Mouse (Mus musculus) embryonic stem cell, embryonic (primary cell): ENCODE data around the gene Dnpep.

Source experiments
- CTCF ChIA-PET, 4 experiments: fragments of 300-600 bp in 2 of 4; fragments of 350-600 bp in 2 of 4; sonication (Branson Sonifier 250); formaldehyde crosslinking; loops; one replicate each; lab custom pipeline; 2022; ENCODE audit warnings: inconsistent platforms in 2 of 4; lab: Charles Lee
- POLR2A ChIA-PET, 4 experiments: fragments of 300-600 bp in 2 of 4; fragments of 350-600 bp in 2 of 4; sonication (Branson Sonifier 250); formaldehyde crosslinking; loops; one replicate each; lab custom pipeline; 2022; ENCODE audit warnings: antibody characterized with exemption in 4 of 4, inconsistent platforms in 1 of 4; lab: Charles Lee

The Dnpep gene

GRCm38 (mm10) chr1:75304662-75305061 lies 13.1 kb downstream of the Dnpep start:
- ChIA-PET CTCF (interaction anchor here in 2 of 4 experiments (1.4 to 1.5 kb wide), 2 partner anchors 163 kb away, joined by 3 read pairs; no protein-coding TSS in a partner anchor), POLR2A (interaction anchor here in 3 of 4 experiments (0.6 to 5.4 kb wide), 5 partner anchors 12 to 217 kb away, joined by 3 to 42 read pairs (median 16); partner anchors contain the start of gene Dnpep (in 3 of the 3))

- CTCF ChIA-PET = interaction anchor here in 3 of 4 experiments (0.8 to 1.3 kb wide), 6 partner anchors 34 to 173 kb away, joined by 3 to 4 read pairs (median 3); no protein-coding TSS in a partner anchor
- POLR2A ChIA-PET = interaction anchor here in 3 of 4 experiments (0.6 to 1.4 kb wide), 6 partner anchors 9 to 141 kb away, joined by 3 to 4 read pairs (median 3); partner anchors contain the start of genes Dnajb2 (in 1 of the 3) and Gmppa (in 1 of the 3)
These were observed 23.5 kb downstream of the Dnpep start for GRCm38 (mm10) chr1:75294294-75294693.

- ChIA-PET CTCF (interaction anchor here in 2 of 4 experiments (0.6 to 1.6 kb wide), 5 partner anchors 42 to 392 kb away, joined by 3 to 4 read pairs (median 3); no protein-coding TSS in a partner anchor), POLR2A (interaction anchor here in 2 of 4 experiments (0.5 to 1.6 kb wide), 3 partner anchors 16 to 60 kb away, joined by 3 to 5 read pairs (median 4); no protein-coding TSS in a partner anchor)
These were observed 24.5 kb downstream of the Dnpep start for GRCm38 (mm10) chr1:75293331-75293701.

DNA sequence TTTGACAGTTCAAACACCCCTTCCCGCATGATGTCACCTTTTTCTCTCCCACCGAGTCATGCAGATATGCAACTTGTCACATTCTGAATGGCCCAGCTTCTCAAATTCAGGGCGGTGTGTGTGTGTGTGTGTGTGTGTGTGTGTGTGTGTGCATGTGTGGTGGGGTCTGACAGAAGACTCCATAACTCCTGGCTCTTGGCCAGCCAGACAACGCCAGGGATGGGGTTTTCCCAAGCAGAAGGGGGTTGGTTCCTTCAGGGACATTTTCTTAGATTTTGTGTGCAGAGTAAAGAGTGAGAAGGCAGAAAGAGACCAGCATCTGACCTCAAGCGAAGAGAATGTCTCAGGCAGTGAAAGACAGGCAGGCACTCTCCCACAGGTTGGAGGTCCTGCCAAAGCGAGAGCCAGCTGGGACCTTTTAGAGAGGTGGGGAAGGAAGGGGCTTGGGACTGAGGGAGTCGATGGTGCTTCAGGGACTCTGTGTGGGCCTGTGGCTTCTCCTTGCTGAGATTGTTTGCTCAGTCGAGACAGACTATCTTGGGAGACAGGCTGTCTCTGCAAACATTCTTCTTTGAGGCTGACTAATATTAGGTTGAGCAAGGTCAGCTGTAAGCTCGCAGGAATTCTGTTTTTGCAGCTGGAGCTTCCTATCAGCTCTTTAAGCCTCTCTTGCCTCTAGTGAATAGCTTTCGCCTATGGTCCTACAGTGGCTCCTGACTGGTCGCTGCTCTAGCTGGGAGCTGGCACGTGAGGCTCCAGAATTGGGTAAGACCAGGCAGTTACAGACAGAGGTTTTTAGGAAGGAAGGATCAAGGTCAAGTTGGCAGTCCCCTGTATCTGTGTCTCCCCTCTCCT lies 25.1 kb downstream of the Dnpep start:
- ChIA-PET CTCF (interaction anchor here in 2 of 4 experiments (0.6 to 1.6 kb wide), 4 partner anchors 41 to 392 kb away, joined by 3 to 4 read pairs (median 4); no protein-coding TSS in a partner anchor), POLR2A (interaction anchor here in 2 of 4 experiments (0.5 to 1.6 kb wide), 4 partner anchors 16 to 216 kb away, joined by 3 to 5 read pairs (median 4); no protein-coding TSS in a partner anchor)

DNA sequence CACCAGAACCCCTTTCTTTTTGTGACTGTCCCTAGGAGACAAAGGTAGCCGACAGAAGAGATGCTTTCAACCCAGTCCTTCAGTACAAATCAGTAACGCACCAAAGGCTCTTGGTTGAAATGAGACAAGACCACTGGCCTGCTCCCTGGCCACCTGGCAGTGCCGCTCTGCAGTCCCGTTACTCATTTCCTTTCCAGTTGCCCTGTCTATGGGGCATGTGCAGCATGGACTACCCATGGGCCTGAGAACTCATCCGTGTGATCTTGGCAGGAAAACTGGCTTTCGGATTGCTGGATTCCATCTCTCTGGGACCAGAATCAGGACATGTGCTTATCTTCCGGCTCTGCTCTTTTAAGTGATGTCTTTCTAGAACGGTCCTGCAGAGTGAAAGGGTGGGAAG lies 26.5 kb downstream of the Dnpep start:
- ChIA-PET CTCF (no interaction called here), POLR2A (no interaction called here)

DNA sequence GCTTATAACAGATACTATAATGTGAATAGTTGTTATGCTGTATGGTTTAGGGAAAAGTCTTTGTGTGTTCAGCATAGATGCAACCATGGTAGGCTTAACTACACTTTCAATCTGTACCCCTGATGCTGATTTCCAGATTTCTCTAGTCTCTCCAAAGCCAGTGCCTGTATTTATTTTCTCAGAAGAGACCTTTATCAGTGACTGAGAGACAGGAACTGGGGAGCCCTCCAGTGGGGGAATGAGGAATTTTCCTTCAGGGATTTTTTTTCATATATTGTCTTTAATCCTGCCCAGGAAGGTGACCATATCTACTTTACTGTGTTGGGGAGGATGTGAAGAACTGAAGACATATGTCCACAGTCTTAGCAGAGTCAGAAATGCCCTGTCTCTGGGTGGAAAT lies 27.2 kb downstream of the Dnpep start:
- POLR2A ChIA-PET = no interaction called here
- CTCF ChIA-PET = no interaction called here

DNA sequence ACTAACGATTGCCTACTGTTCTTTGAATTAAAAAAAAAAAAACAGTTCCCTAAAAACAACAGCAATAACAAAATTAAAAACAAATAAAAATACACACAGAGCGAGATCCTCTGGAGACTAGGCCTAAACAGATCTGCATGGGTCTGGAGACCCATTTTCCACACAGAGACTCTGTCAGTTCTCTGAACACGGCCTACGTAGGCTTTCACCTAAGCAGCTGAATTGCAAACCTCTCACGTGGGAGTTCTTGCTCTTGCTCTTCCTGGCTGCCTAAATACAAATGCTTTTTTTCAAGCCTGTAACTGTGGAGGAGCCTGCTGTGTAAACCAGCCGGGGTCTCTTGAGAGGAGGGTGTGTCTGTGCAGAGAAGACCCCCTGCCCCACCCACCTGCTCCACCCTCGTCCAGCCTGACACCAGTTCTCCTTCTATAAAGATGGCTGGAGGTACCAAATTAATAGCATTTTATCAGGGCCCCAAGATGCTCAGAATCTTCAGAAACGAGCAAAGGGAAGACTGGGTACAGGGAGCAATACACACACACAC lies 27.8 kb downstream of the Dnpep start:
- ChIA-PET CTCF (interaction anchor here in 2 of 4 experiments (0.6 to 1.3 kb wide), 2 partner anchors 27 to 33 kb away, joined by 3 to 4 read pairs; no protein-coding TSS in a partner anchor), POLR2A (no interaction called here)

DNA sequence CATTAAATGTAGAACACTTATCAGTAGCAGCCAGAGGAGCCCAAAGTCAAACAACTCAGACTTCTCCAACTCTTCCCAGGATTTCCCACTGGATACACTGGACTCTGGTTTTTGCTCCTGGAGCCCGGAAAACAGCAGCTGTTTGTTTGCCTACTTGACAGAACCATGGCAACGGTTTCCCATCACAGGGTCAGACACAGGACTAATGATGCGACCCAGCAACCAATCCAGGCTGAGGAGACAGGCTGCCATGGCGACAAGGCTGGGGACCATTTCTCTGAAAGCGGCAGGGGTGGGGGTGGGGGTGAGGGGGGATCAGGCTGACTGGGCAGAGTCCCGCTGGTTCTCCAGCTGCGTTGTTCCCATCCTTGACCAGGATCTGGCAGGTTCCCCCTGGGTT lies 28.4 kb downstream of the Dnpep start:
- ChIA-PET POLR2A (interaction anchor here in 2 of 4 experiments (0.6 to 1.8 kb wide), 3 partner anchors 20 to 109 kb away, joined by 3 to 5 read pairs (median 4); partner anchors contain the start of gene Abcb6 (in 1 of the 2)), CTCF (interaction anchor here in 3 of 4 experiments (0.6 to 1.7 kb wide), 4 partner anchors 27 to 178 kb away, joined by 3 to 5 read pairs (median 4); no protein-coding TSS in a partner anchor)

- ChIA-PET POLR2A (interaction anchor here in 1 of 4 experiments (1.3 kb wide), 1 partner anchor 21 kb away, joined by 3 read pairs; no protein-coding TSS in a partner anchor), CTCF (no interaction called here)
These were observed 32.9 kb downstream of the Dnpep start for GRCm38 (mm10) chr1:75284911-75285310.

DNA sequence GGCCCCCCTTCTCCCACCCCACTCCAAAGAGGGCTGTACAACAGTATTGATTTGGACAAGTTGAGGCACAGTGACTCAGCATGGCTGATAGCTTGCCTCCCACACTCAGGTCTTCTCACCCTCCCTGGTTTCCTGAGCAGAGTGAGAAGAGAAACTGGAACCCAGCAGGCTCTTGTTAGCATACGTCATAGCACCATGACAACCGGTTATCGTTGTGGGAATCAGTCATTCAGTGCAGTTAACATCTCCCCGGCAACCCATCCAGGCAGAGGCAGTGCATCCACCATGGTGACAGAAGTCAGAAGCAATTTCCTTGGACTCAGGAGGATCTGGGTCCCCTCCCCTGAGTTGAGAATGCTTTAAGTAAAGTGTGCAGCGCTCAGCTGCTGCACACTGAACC lies 34.8 kb downstream of the Dnpep start:
- POLR2A ChIA-PET = no interaction called here
- CTCF ChIA-PET = interaction anchor here in 1 of 4 experiments (1.1 kb wide), 1 partner anchor 194 kb away, joined by 3 read pairs; no protein-coding TSS in a partner anchor

GRCm38 (mm10) chr1:75278228-75278627 lies 39.6 kb downstream of the Dnpep start, which contains the start of gene Resp18:
TSS of gene Resp18 (minus strand) at chr1:75278415.
- ChIA-PET CTCF (interaction anchor here in 1 of 4 experiments (0.8 to 2.7 kb wide), 3 partner anchors 24 to 189 kb away, joined by 3 to 9 read pairs (median 4); no protein-coding TSS in a partner anchor), POLR2A (interaction anchor here in 2 of 4 experiments (0.7 to 1.0 kb wide), 2 partner anchors 9 to 98 kb away, joined by 3 to 5 read pairs; no protein-coding TSS in a partner anchor)

- POLR2A ChIA-PET = interaction anchor here in 3 of 4 experiments (0.6 to 1.0 kb wide), 6 partner anchors 10 to 266 kb away, joined by 3 to 5 read pairs (median 3); no protein-coding TSS in a partner anchor
- CTCF ChIA-PET = interaction anchor here in 2 of 4 experiments (0.6 to 2.7 kb wide), 4 partner anchors 18 to 190 kb away, joined by 3 to 9 read pairs (median 4); no protein-coding TSS in a partner anchor
These were observed 40.3 kb downstream of the Dnpep start for GRCm38 (mm10) chr1:75277195-75278188.

GRCm38 (mm10) chr1:75264091-75264880 lies 53.5 kb downstream of the Dnpep start, which contains the start of gene Ptprn:
TSS of gene Ptprn (minus strand) at chr1:75264502.
- CTCF ChIA-PET = interaction anchor here in 3 of 4 experiments (0.6 to 2.7 kb wide), 14 partner anchors 10 to 379 kb away, joined by 3 to 14 read pairs (median 4); partner anchors contain the start of genes Cryba2 (in 1 of the 3) and Fev (in 1 of the 3)
- POLR2A ChIA-PET = interaction anchor here (0.6 to 2.1 kb wide), 18 partner anchors 10 to 1947 kb away, joined by 3 to 12 read pairs (median 3); partner anchors contain the start of genes Abcb6 (in 1 of the 4), Ankzf1 (in 1 of the 4), Atg9a (in 1 of the 4) and Dnpep (in 1 of the 4)

DNA sequence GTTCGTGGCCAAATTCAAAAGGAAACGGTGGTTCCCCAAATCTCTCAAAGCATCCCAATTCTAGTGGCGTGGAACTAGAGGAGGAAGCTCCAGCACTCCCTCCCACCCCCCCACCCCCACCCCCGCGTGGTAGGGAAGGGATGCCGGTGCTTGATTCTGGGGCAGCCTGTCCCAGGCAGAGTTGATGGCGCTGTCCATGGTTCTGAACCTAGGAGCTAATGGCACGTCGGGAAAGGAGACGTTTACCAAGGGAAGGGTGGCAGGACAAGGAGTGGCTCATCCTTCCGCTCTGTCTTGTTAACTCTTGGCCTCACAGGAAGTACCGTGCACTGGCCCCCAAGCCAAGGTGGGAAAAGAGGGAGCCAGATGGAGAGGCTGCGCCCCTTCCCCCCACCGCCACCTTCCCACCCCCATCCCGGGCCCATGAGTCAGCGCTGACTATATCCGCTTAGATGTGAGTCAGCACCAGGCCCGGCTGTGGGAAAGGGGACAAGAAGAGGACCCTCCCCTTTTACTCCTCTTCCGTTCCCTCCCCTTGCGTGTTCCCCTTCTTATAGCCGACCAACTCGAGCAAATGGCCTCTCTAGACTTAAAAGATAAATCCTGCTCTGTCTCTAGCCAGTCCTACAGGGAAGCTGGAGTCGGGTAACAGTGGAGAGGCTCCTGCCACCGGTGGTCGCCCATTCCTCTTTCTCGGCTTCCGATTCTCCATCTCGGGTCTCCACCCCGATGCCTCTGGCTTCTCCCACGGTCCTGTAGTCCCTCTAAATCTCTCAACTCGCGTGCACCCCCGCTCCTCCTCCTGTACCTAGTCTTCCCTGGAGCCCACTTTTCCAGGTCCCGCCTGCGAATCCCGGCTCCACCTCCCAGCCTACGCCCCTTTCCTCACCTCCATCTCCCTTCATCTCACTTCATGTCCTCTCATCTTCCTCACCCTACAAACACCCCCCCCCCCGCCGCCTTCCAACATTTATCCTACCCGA lies 54.5 kb downstream of the Dnpep start:
- POLR2A ChIA-PET = interaction anchor here in 3 of 4 experiments (0.6 to 2.1 kb wide), 17 partner anchors 9 to 1948 kb away, joined by 3 to 12 read pairs (median 3); partner anchors contain the start of genes Tuba4a (in 2 of the 3), Abcb6 (in 1 of the 3) and Zfand2b (in 1 of the 3)
- CTCF ChIA-PET = interaction anchor here in 3 of 4 experiments (0.6 to 2.7 kb wide), 12 partner anchors 9 to 378 kb away, joined by 3 to 14 read pairs (median 5); partner anchors contain the start of genes Cryba2 (in 1 of the 3) and Fev (in 1 of the 3)
